ENCODE assay signal across 26 mouse cellular contexts in the genomic region with DNA sequence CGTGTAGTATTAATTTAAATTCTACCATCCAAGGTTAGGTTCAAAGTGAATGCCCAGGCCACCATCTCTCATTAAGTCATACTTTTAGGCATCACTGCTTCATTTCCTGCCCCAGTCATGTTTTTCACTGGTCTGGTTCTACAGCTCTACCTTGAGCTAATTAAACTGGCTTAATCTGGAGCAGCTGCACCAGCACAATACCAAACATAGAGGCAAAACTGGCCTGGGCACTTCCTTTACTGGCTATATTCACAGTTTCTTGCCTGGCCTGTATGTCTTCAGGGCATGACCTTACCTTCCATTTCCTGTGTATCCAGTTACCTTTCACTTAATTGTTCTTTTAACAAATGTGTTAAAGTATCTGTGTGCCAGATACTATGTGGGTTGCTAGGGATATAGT.
DNase-seq lines count a peak whose midpoint lies in the region; ATAC-seq and TF ChIP-seq lines count a peak whose summit lies in the region.
"Had no signal": no experiment of that assay in that cellular context is flagged by ENCODE, and none has a peak within 500 bp of the region (broad histone marks: within the 10 kb centered on the region; RNA-seq: fewer than 3 reads in every experiment).

No protein-coding gene starts in this region.

- DNase-seq in embryo, embryonic 10 days (ENCODE audit: low spot score): peak; percentile 34
- peak; percentile 13 for DNase-seq in embryo, embryonic 10.5 days (ENCODE audit: low spot score)
- DNase-seq in kidney, postnatal 0 days (ENCODE audit: low spot score): peak; percentile 32
- DNase-seq in cerebellum, adult 11-12 months: no peak
- no peak for DNase-seq in urinary bladder, adult 18-20 months (ENCODE audit: low spot score in 2 of 2)
- DNase-seq in gastrocnemius, postnatal 36 days: no peak
- DNase-seq: adrenal gland, adult 2 months; cerebellum, adult 18-20 months; cerebellum, postnatal 14 days; gastrocnemius, postnatal 14 days; heart, adult 2 months; heart, postnatal 4 days; layer of hippocampus, adult 9-11 months; liver; liver, postnatal 0 days; thymus, postnatal 14 days had no signal

- H3K9me3 ChIP-seq in embryonic facial prominence, embryonic 15.5 days (replicated peaks): no peaks in the 10 kb centered on the region
- H3K9me3 ChIP-seq in kidney, postnatal 0 days (replicated peaks; ENCODE audit: low read length): no peaks in the 10 kb centered on the region
- H3K9me3 ChIP-seq in forebrain, embryonic 16.5 days (ENCODE audit: control insufficient read depth, low read length): no peaks in the 10 kb centered on the region
- H3K9me3 ChIP-seq: heart, embryonic 15.5 days; midbrain, embryonic 12.5 days; neural tube, embryonic 15.5 days had no signal

- no peak overlapping the region for H3K9ac ChIP-seq in embryonic facial prominence, embryonic 15.5 days
- H3K9ac ChIP-seq in kidney, postnatal 0 days (ENCODE audit: low read depth, low read length): no peak overlapping the region
- H3K9ac ChIP-seq in forebrain, embryonic 16.5 days (replicated peaks; ENCODE audit: low read depth, low read length): no peak overlapping the region
- H3K9ac ChIP-seq: heart, embryonic 15.5 days; hindbrain, embryonic 14.5 days; liver, postnatal 0 days; midbrain, embryonic 12.5 days; neural tube, embryonic 15.5 days had no signal

- H3K4me1 ChIP-seq in embryonic facial prominence, embryonic 15.5 days: 0 out of 2 replicates have a peak, but pooled peaks cover 7% of the 10 kb centered on the region
- H3K4me1 ChIP-seq in kidney, postnatal 0 days (replicated peaks; ENCODE audit: insufficient read depth, low read length): no peaks in the 10 kb centered on the region
- H3K4me1 ChIP-seq in forebrain, embryonic 16.5 days (replicated peaks; ENCODE audit: control insufficient read depth, insufficient read depth, low read length): no peaks in the 10 kb centered on the region
- H3K4me1 ChIP-seq: heart, embryonic 15.5 days; neural tube, embryonic 15.5 days had no signal

- H3K27me3 ChIP-seq in embryonic facial prominence, embryonic 15.5 days: no peaks in the 10 kb centered on the region
- H3K27me3 ChIP-seq in kidney, postnatal 0 days (ENCODE audit: insufficient read depth, low read length): no peaks in the 10 kb centered on the region
- no peaks in the 10 kb centered on the region for H3K27me3 ChIP-seq in forebrain, embryonic 16.5 days (replicated peaks; ENCODE audit: control insufficient read depth, insufficient read depth, low read length)
- H3K27me3 ChIP-seq: heart, embryonic 15.5 days; midbrain, embryonic 12.5 days; neural tube, embryonic 15.5 days had no signal

- 39% methylated on average over 1 of the region's 1 CpGs for WGBS in embryonic facial prominence, embryonic 15.5 days
- WGBS in kidney, postnatal 0 days: 56% methylated on average over 1 of the region's 1 CpGs
- 39% methylated on average over 1 of the region's 1 CpGs for WGBS in forebrain, embryonic 16.5 days

- ATAC-seq in embryonic facial prominence, embryonic 15.5 days (ENCODE audit: insufficient number of reproducible peaks, low FRiP score, low TSS enrichment, low read depth): no peak
- ATAC-seq in kidney, postnatal 0 days (replicated peaks; ENCODE audit: low FRiP score, low read depth): no peak
- no peak for ATAC-seq in forebrain, embryonic 16.5 days
- ATAC-seq: forebrain, embryonic 14.5 days; liver, postnatal 0 days; lung, postnatal 0 days had no signal

- intact Hi-C loops in gastrocnemius, postnatal 36 days (cut with DNase I): no loop called here

- H3K36me3 ChIP-seq in embryonic facial prominence, embryonic 15.5 days: no peaks in the 10 kb centered on the region
- H3K36me3 ChIP-seq in kidney, postnatal 0 days (ENCODE audit: insufficient read depth, low read length): no peaks in the 10 kb centered on the region
- H3K36me3 ChIP-seq in forebrain, embryonic 16.5 days (ENCODE audit: control insufficient read depth, insufficient read depth): no peaks in the 10 kb centered on the region
- H3K36me3 ChIP-seq: heart, embryonic 15.5 days; midbrain, embryonic 12.5 days; neural tube, embryonic 15.5 days had no signal

- H3K4me2 ChIP-seq in embryonic facial prominence, embryonic 15.5 days (replicated peaks): no peak overlapping the region
- no peak overlapping the region for H3K4me2 ChIP-seq in kidney, postnatal 0 days (ENCODE audit: low read length)
- no peak overlapping the region for H3K4me2 ChIP-seq in forebrain, embryonic 16.5 days (ENCODE audit: low read length)
- H3K4me2 ChIP-seq: heart, embryonic 15.5 days; hindbrain, embryonic 14.5 days; midbrain, embryonic 12.5 days; neural tube, embryonic 15.5 days had no signal

- H3K4me3 ChIP-seq in embryonic facial prominence, embryonic 15.5 days (replicated peaks): no peak overlapping the region
- no peak overlapping the region for H3K4me3 ChIP-seq in kidney, postnatal 0 days (replicated peaks; ENCODE audit: low read depth, low read length)
- no peak overlapping the region for H3K4me3 ChIP-seq in forebrain, embryonic 16.5 days (replicated peaks; ENCODE audit: low read length)
- H3K4me3 ChIP-seq: erythroblast, embryonic 14.5 days; heart, adult 2 months; heart, embryonic 15.5 days; midbrain, embryonic 12.5 days; neural tube, embryonic 15.5 days had no signal

- TF ChIP-seq CTCF in kidney, postnatal 0 days (IDR thresholded peaks at IDR 0.05; ENCODE audit: low read depth): no peak

- H3K27ac ChIP-seq in embryonic facial prominence, embryonic 15.5 days (replicated peaks): 0 out of 2 replicates have a peak overlapping the region, but pooled peaks have one; percentile 3
- H3K27ac ChIP-seq in kidney, postnatal 0 days: no peak overlapping the region
- H3K27ac ChIP-seq in forebrain, embryonic 16.5 days (ENCODE audit: low read length): no peak overlapping the region
- H3K27ac ChIP-seq: heart, adult 2 months; heart, embryonic 15.5 days; hindbrain, embryonic 14.5 days; macrophage; midbrain, embryonic 12.5 days; neural tube, embryonic 15.5 days had no signal

Comparison
In these comparisons a context has a peak if more than half of its experiments do, and no peak if none do; other contexts are left out.
1. DNase-seq: peak in embryo, embryonic 10 days (single experiment), embryo, embryonic 10.5 days (single experiment) and kidney, postnatal 0 days (single experiment); none in cerebellum, adult 11-12 months (single experiment), urinary bladder, adult 18-20 months (0 of 2) and gastrocnemius, postnatal 36 days (0 of 2).